Mouse (Mus musculus): ENCODE measurements around the gene Iqschfp. TPM values are rescaled to one million over a fixed set of nuclear protein-coding genes. Genes with fewer than 3 reads are reported as not detected.

Gene Iqschfp
- polyA plus RNA-seq, 1 experiment from 2014 or later, result 2.3 TPM

- Histone ChIP-seq H3K27ac (no peak overlapping the region), H3K36me3 (ENCODE audit: poor library complexity, severe bottlenecking) (no peaks in the 10 kb centered on the region), H3K4me1 (0 out of 2 replicates have a peak, but pooled peaks cover 7% of the 10 kb centered on the region), H3K27me3 (0 out of 2 replicates have a peak, but pooled peaks cover 3% of the 10 kb centered on the region), H3K4me2 (no peak overlapping the region), H3K4me3 (no peak overlapping the region), H3K9me3 (replicated peaks) (no peaks in the 10 kb centered on the region), H3K9ac (no peak overlapping the region)
- WGBS, result 51% methylated on average over 9 of the region's 9 CpGs
- ATAC-seq, result peak; percentile 82
These were observed 153.7 kb downstream of the Iqschfp start for GRCm38 (mm10) chr3:68045475-68046416.

DNA sequence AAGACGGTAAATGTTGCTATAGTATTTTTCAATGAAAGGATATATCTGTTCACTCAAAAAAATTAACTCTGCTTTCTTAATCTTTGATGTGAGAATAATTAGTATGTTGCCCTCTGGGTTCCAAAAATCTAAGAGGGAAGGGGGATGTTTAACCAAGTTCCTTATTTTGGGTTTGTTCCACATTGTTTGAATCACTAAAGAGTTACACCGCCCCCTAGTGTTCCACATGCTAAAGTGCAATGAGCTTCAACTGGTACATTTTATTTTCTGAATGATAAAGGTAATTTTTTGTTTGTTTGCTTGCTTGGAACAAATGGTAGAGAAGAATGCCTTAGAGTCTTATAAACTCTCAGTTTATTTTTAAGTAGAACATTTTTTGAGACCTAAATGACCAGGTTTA lies 161.5 kb downstream of the Iqschfp start:
- Histone ChIP-seq H3K36me3 (ENCODE audit: poor library complexity, severe bottlenecking) (no peaks in the 10 kb centered on the region), H3K4me2 (no peak overlapping the region), H3K9me3 (replicated peaks) (no peaks in the 10 kb centered on the region), H3K9ac (no peak overlapping the region), H3K27ac (no peak overlapping the region), H3K4me3 (no peak overlapping the region), H3K27me3 (peaks cover 12% of the 10 kb centered on the region), H3K4me1 (no peaks in the 10 kb centered on the region)
- no peak for ATAC-seq
- 48% methylated on average over 2 of the region's 2 CpGs for WGBS

GRCm38 (mm10) chr3:68055071-68055470 lies 163.0 kb downstream of the Iqschfp start:
- no peaks in the 10 kb centered on the region for H3K36me3 ChIP-seq (ENCODE audit: poor library complexity, severe bottlenecking)
- no peak for ATAC-seq
- H3K4me1 ChIP-seq, result no peaks in the 10 kb centered on the region
- no peaks in the 10 kb centered on the region for H3K9me3 ChIP-seq (replicated peaks)
- no peak overlapping the region for H3K4me3 ChIP-seq
- no peak overlapping the region for H3K4me2 ChIP-seq
- H3K27me3 ChIP-seq, result peaks cover 12% of the 10 kb centered on the region
- H3K9ac ChIP-seq, result no peak overlapping the region
- WGBS, result 68% methylated on average over 13 of the region's 13 CpGs
- no peak overlapping the region for H3K27ac ChIP-seq

DNA sequence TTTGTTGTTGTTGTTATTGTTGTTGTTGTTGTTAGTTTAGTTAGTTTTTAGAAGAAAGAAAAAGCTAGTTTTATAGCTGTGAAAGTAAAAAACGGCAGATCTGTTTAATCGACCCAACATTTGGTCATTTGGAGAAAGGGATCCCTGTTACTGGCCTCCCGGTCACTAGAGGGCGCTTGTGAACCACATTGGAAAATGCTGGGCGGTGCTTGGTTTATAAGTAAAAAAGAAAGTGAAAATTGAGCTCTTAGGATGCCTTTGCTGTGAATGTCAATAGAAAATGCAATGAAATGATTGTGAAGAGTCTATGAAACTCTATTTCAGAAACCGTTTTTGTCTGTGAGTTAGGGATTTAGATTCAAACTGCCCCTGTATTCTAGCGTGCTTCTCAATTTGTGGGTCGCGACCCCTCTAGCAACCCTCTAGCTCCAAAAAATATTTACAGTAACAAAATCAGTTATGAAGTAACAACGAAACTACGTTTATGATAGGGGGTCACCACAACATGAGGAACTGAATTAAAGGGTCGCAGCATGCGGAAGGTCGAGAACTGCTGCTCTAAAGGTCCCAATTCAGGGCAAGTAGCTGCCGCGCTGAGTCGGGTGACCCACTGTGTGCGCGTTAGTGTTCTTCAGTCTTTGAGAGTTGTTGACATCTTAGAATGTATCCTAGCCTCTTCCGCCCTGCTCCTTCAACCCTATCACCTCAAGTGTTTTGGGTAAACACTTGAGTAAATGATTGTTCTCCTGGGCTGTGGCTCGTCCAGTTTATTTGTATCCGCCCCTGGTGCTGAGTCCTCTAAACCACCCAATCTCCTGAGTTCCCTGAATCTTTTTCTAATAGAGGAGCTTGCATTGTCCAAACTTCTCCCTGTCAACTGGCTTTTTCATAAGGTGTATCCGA lies 164.6 kb downstream of the Iqschfp start:
- no peaks in the 10 kb centered on the region for H3K9me3 ChIP-seq (replicated peaks)
- peak overlapping the region; percentile 45 for H3K4me2 ChIP-seq
- 0 out of 2 replicates have a peak overlapping the region, but pooled peaks have one; percentile 9 for H3K4me3 ChIP-seq
- no peaks in the 10 kb centered on the region for H3K36me3 ChIP-seq (ENCODE audit: poor library complexity, severe bottlenecking)
- peaks cover 12% of the 10 kb centered on the region for H3K27me3 ChIP-seq
- H3K27ac ChIP-seq, result no peak overlapping the region
- H3K9ac ChIP-seq, result no peak overlapping the region
- ATAC-seq, result no peak
- WGBS, result 58% methylated on average over 23 of the region's 23 CpGs
- H3K4me1 ChIP-seq, result no peaks in the 10 kb centered on the region

DNA sequence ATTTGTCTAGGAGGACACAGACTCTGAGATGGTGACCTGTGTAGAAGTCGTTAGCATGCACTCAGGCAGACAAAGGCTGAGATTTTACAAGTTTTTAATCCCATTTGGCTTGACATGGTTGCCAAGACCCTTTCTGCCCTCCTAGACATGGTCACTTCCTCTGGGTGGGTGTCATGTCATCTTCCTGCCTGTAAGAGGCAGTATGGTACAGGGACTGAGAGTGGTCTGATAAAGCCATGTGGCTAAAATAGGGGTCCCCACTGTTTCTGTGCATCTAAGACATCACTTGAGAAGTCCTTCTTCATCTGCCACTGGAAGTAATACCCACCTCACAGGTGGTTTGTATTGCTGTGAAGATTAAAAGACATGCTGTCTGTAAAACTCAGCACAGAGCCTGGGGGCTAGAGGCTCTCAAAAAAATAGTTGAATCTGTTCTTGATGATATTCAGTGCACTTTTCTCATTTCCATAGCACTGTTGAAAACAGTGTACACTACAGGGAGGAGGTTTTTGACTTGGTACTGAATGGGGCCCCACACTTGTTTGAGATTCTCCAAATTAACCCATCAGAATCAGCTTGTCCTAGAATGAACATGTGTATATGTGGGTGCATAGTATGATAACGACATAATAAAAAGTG lies 167.2 kb downstream of the Iqschfp start:
- Histone ChIP-seq H3K4me3 (no peak overlapping the region), H3K9me3 (replicated peaks) (no peaks in the 10 kb centered on the region), H3K4me1 (no peaks in the 10 kb centered on the region), H3K4me2 (no peak overlapping the region), H3K27ac (no peak overlapping the region), H3K9ac (no peak overlapping the region), H3K27me3 (peaks cover 12% of the 10 kb centered on the region), H3K36me3 (ENCODE audit: poor library complexity, severe bottlenecking) (no peaks in the 10 kb centered on the region)
- peak; percentile 72 for ATAC-seq
- 37% methylated on average over 2 of the region's 2 CpGs for WGBS

DNA sequence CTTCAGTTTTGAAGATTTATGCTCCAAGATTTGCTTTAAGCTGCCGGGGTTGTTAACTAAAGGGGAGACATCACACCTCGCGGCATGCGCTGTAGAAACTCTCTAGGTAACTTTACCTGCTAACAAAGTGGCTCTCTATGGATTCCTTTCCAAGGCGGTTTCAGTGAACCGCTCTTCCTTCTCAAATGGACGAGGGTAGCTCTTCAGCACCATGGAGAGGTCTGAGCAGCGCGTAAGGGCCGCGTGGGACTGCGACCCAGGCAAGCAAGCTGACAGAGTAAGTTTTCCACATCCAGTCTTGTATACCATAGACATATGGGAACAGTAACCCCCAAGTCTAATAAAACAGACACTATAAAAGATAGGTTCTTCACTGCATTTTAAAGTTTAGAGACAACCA lies 172.7 kb downstream of the Iqschfp start, which contains the start of gene Schip1:
TSS of gene Schip1 (plus strand) at position 72 of the 400 bp plus-strand sequence.
- H3K4me2 ChIP-seq, result no peak within 1 kb of the TSS
- H3K36me3 ChIP-seq (ENCODE audit: poor library complexity, severe bottlenecking), result no peaks in the 10 kb centered on the region
- H3K9me3 ChIP-seq (replicated peaks), result no peaks in the 10 kb centered on the region
- no peak for ATAC-seq
- 41% methylated on average over 12 of the region's 12 CpGs for WGBS
- H3K27ac ChIP-seq, result no peak within 1 kb of the TSS
- H3K27me3 ChIP-seq, result peaks cover 11% of the 10 kb centered on the region
- no peaks in the 10 kb centered on the region for H3K4me1 ChIP-seq
- no peak within 1 kb of the TSS for H3K4me3 ChIP-seq
- no peak within 1 kb of the TSS for H3K9ac ChIP-seq

GRCm38 (mm10) chr3:68071395-68072386 lies 179.7 kb downstream of the Iqschfp start:
- no peaks in the 10 kb centered on the region for H3K36me3 ChIP-seq (ENCODE audit: poor library complexity, severe bottlenecking)
- H3K27ac ChIP-seq, result peak overlapping the region; percentile 41
- H3K9me3 ChIP-seq (replicated peaks), result no peaks in the 10 kb centered on the region
- 32% methylated on average over 9 of the region's 9 CpGs for WGBS
- ATAC-seq, result peak; percentile 91
- H3K27me3 ChIP-seq, result peaks cover 22% of the 10 kb centered on the region
- H3K9ac ChIP-seq, result no peak overlapping the region
- peak overlapping the region; percentile 11; the same call in 1 of the 2 replicates for H3K4me2 ChIP-seq
- peaks cover 23% of the 10 kb centered on the region for H3K4me1 ChIP-seq
- no peak overlapping the region for H3K4me3 ChIP-seq

DNA sequence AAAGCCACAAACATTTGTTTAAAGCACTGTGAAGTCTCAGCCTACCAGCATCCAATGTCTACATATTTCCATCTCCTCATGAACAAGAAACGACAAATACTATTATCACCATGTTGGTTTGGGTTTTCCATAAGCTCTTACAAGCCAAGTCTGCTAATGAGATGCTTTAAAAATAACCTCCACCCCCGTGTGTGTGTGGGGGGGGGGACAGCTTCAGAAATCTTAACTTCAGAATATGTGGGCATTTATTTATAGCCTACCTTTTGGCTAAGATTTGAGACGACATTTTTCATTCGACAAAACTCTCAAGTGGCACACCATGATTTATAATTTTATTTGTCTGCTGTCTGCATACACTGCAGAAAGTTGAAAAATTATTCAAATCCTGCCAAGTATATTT lies 185.4 kb downstream of the Iqschfp start:
- no peak overlapping the region for H3K9ac ChIP-seq
- H3K36me3 ChIP-seq (ENCODE audit: poor library complexity, severe bottlenecking), result no peaks in the 10 kb centered on the region
- H3K4me2 ChIP-seq, result no peak overlapping the region
- no peaks in the 10 kb centered on the region for H3K9me3 ChIP-seq (replicated peaks)
- H3K4me1 ChIP-seq, result peaks cover 3% of the 10 kb centered on the region
- H3K4me3 ChIP-seq, result no peak overlapping the region
- 80% methylated on average over 4 of the region's 4 CpGs for WGBS
- no peak for ATAC-seq
- H3K27ac ChIP-seq, result no peak overlapping the region
- H3K27me3 ChIP-seq, result peaks cover 7% of the 10 kb centered on the region; the same call in 1 of the 2 replicates

DNA sequence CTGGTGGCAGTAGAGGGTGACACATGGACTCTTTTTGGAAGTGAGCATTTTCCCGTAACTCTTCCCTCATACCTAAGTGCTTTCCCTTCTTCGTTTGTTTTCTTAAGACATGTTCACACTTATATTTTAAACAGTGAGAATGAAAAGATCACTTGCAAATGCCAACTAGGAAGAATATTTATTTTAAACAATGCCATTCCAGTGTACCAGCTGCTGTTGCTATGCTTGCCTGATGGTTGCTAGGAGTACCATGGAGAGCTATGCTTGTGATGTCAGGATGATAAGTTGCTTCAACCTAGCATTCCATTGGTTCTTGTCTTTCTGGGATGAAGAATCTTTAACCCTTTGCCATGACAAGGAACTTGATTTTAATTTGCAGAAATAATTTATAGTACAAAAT lies 193.0 kb downstream of the Iqschfp start:
- H3K4me2 ChIP-seq, result no peak overlapping the region
- H3K27me3 ChIP-seq, result peaks cover 9% of the 10 kb centered on the region; the same call in 1 of the 2 replicates
- H3K4me3 ChIP-seq, result no peak overlapping the region
- H3K4me1 ChIP-seq, result no peaks in the 10 kb centered on the region
- no peak for ATAC-seq
- no peaks in the 10 kb centered on the region for H3K36me3 ChIP-seq (ENCODE audit: poor library complexity, severe bottlenecking)
- 91% methylated on average over 2 of the region's 2 CpGs for WGBS
- no peaks in the 10 kb centered on the region for H3K9me3 ChIP-seq (replicated peaks)
- no peak overlapping the region for H3K27ac ChIP-seq
- no peak overlapping the region for H3K9ac ChIP-seq

- Histone ChIP-seq H3K9me3 (replicated peaks) (no peaks in the 10 kb centered on the region), H3K27ac (no peak overlapping the region), H3K4me1 (0 out of 2 replicates have a peak, but pooled peaks cover 5% of the 10 kb centered on the region), H3K4me3 (no peak overlapping the region), H3K27me3 (peaks cover 19% of the 10 kb centered on the region), H3K36me3 (ENCODE audit: poor library complexity, severe bottlenecking) (no peaks in the 10 kb centered on the region), H3K9ac (no peak overlapping the region), H3K4me2 (no peak overlapping the region)
- no peak for ATAC-seq
- 72% methylated on average over 4 of the region's 4 CpGs for WGBS
These were observed 200.1 kb downstream of the Iqschfp start for GRCm38 (mm10) chr3:68092108-68092507.

Data from forebrain, embryonic 13.5 days (tissue).